Mouse (Mus musculus): ENCODE results near the gene Dgki.

Dgki gene

GRCm38 (mm10) chr6:37300492-37300891 is 508 bp upstream of the Dgki start:
- in situ Hi-C loops (cut with MboI; ENCODE audit: low pct_unique_long_range_greater_than_20kb in 1 of 2, low sequenced_read_pairs in 2 of 2, unreplicated experiment in 1 of 2), result no loop called here

DNA sequence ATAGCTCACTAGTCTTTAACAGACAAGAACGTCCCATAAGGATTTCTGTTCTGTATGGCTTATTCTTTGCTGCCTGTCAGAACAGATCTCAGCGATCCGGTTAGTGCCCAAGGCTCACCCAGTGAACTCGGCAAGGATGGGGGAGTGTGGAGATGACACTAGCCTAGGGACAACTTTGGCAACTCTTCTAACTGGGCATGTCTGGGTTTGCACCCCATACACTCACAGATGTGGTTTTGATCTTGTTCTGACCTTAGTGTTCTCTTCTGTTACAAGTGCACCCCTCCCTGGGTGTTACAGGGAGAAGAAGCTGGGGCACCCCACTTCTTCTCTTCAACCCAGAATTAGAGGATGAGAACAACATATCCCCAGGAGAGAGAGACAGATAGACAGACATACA is 1.0 kb downstream of the Dgki start:
- in situ Hi-C loops (cut with MboI; ENCODE audit: low pct_unique_long_range_greater_than_20kb in 1 of 2, low sequenced_read_pairs in 2 of 2, unreplicated experiment in 1 of 2), result no loop called here

- in situ Hi-C loops (cut with MboI; ENCODE audit: low pct_unique_long_range_greater_than_20kb in 1 of 2, low sequenced_read_pairs in 2 of 2, unreplicated experiment in 1 of 2), result no loop called here
Observed at GRCm38 (mm10) chr6:37297744-37298482, 2.1 kb downstream of the Dgki start.

- in situ Hi-C loops (cut with MboI; ENCODE audit: low pct_unique_long_range_greater_than_20kb in 1 of 2, low sequenced_read_pairs in 2 of 2, unreplicated experiment in 1 of 2), result no loop called here
Observed at GRCm38 (mm10) chr6:37292068-37292467, 7.9 kb downstream of the Dgki start.

DNA sequence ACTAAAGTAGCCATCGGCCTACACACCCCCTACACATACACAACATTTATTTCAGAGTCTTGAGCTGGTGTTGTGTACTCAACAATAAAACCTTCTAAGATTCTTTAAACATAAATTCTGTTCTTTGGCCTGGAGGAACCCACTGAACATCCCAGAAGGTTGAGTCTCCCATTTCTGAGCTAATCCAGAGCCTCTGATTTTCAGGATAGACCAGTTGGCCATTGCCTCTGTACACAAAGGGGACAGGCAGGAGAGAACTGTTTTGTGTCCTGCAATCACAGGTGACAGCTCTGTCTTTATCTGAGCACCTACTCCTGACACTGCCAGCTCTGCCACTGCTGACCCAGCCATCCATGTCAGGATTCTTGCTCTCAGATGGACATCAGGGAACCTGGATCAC is 8.8 kb downstream of the Dgki start:
- in situ Hi-C loops (cut with MboI; ENCODE audit: low pct_unique_long_range_greater_than_20kb in 1 of 2, low sequenced_read_pairs in 2 of 2, unreplicated experiment in 1 of 2), result no loop called here

- in situ Hi-C loops (cut with MboI; ENCODE audit: low pct_unique_long_range_greater_than_20kb in 1 of 2, low sequenced_read_pairs in 2 of 2, unreplicated experiment in 1 of 2), result no loop called here
Observed at GRCm38 (mm10) chr6:37290691-37291090, 9.3 kb downstream of the Dgki start.

GRCm38 (mm10) chr6:37286134-37286533 is 13.8 kb downstream of the Dgki start:
- in situ Hi-C loops (cut with MboI; ENCODE audit: low pct_unique_long_range_greater_than_20kb in 1 of 2, low sequenced_read_pairs in 2 of 2, unreplicated experiment in 1 of 2), result no loop called here

GRCm38 (mm10) chr6:37284879-37285278 is 15.1 kb downstream of the Dgki start:
- in situ Hi-C loops (cut with MboI; ENCODE audit: low pct_unique_long_range_greater_than_20kb in 1 of 2, low sequenced_read_pairs in 2 of 2, unreplicated experiment in 1 of 2), result no loop called here

DNA sequence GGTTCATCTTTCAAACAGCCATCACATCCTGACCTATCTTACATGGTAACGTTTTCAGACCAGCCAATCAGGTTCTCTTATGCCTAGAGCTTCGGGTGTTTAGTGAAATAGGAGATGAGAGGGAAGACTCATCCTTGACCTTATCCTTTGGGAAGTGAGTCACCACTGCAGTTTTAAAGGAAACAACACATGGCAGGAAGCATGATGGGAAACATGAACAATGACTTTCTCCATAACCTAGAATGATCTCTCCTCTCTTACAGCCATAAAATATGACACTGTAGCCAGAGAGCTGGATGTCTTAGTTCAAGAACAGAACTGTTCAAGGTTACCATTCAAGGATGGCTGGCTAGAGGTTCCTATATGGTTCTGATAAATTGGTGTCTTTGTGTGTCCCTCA is 16.6 kb downstream of the Dgki start:
- in situ Hi-C loops (cut with MboI; ENCODE audit: low pct_unique_long_range_greater_than_20kb in 1 of 2, low sequenced_read_pairs in 2 of 2, unreplicated experiment in 1 of 2), result no loop called here

DNA sequence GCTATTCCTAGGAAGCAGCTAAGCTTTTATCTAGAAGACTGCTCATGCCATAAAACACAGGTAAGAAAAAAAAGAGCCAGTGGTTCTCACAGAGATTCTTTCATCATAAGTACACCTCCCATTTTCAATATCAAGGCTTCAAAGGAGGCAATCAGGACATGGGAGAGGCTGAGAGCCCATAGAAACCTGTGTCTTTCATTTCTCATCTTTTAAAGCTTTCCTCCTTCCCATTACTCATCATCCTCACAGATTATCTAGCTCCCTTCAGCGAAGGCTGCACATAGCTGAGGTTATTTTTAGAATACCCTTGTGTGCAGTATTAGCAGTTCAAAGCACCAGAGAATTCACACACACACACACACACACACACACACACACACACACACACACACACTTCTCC is 17.3 kb downstream of the Dgki start:
- in situ Hi-C loops (cut with MboI; ENCODE audit: low pct_unique_long_range_greater_than_20kb in 1 of 2, low sequenced_read_pairs in 2 of 2, unreplicated experiment in 1 of 2), result no loop called here

- in situ Hi-C loops (cut with MboI; ENCODE audit: low pct_unique_long_range_greater_than_20kb in 1 of 2, low sequenced_read_pairs in 2 of 2, unreplicated experiment in 1 of 2), result no loop called here
Observed at GRCm38 (mm10) chr6:37276834-37277715, 22.9 kb downstream of the Dgki start.

- in situ Hi-C loops (cut with MboI; ENCODE audit: low pct_unique_long_range_greater_than_20kb in 1 of 2, low sequenced_read_pairs in 2 of 2, unreplicated experiment in 1 of 2), result no loop called here
Observed at GRCm38 (mm10) chr6:37276181-37276580, 23.8 kb downstream of the Dgki start.

DNA sequence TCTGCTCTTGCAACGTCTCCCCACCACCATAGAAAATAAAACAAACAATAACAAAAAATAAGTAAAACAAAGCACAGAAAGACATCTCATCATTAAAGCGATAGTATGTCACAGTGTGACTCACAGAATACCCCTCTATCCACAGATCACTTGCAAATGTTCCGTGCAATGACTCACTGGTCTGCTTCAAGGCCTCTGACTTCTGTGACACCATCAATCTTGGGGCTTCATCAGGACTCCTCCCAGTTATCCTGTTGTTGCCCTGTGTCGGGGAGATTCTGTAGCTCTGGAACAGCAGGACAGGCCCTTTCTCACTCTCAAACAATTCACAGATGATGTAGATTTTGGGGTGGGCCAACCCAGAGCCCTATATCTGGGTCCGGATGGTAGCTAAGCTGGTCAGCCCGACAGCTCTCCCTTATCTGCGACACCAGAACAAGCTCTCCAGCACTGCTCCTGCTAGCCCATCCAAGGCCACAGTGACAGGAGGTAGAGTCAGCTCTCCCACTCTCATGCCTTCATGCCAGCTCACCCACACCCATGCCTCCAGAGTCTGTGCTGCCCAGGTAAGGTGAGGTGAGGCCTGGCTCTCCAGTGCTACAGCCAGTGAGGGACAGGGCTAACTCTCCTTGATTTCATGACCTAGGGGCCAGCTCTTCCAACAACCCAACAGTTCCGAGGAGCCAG is 28.9 kb downstream of the Dgki start:
- in situ Hi-C loops (cut with MboI; ENCODE audit: low pct_unique_long_range_greater_than_20kb in 1 of 2, low sequenced_read_pairs in 2 of 2, unreplicated experiment in 1 of 2), result no loop called here

DNA sequence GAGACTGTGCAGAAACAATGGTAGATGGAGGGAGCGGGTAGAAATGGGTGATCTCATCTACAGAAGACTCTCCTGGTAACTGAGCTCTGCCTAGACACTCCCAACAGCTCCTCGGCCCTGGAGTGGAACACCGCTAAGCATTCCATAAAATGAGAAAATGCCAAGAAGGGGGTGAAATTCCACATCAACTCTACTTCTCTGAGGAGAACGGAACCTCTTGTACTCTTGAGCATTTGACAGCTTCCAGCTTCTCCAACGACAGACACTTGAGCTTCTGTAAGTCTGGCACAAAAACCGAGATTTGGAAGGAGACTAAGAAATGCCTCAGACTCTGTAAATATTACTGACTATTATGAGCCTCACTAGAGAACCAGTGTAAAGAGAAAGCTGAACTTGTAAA is 31.4 kb downstream of the Dgki start:
- in situ Hi-C loops (cut with MboI; ENCODE audit: low pct_unique_long_range_greater_than_20kb in 1 of 2, low sequenced_read_pairs in 2 of 2, unreplicated experiment in 1 of 2), result no loop called here

DNA sequence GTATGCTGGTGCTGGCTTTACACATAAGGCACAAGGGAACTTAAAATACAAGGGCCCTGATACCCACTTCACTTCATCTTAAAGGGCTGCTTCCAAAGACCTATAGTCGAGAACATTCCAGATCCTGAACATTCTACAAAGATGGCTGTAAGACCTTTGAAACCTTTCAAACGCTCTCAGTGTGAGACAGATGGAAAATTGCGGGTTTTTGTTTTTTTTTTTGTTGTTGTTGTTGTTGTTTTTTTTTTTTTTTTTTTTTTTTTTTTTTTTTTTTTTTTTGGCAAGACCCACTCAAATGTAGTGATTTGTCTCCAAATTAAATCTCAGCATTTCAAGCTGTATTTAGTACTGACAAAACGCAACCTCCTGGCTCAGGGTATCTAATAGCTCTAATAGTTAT is 32.0 kb downstream of the Dgki start:
- in situ Hi-C loops (cut with MboI; ENCODE audit: low pct_unique_long_range_greater_than_20kb in 1 of 2, low sequenced_read_pairs in 2 of 2, unreplicated experiment in 1 of 2), result no loop called here

DNA sequence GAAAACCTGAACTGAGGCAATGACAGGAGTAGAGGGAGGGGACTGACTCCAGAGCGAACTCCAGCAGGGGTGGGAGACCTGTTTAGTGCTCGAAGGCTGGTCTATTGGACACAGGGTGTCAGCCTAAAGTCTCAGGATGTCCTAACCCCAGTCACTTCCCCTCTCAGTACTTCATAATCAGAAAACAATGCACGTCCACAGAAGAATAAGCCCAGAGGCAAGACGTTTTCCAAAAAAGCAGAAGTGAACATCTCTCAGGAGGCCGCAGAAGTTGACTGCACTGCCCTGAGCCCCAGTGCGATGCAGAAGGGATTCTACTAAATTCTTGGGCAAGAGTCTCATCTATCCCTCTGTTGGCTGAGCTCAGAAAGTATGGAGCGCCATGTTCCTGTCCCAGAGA is 37.5 kb downstream of the Dgki start:
- in situ Hi-C loops (cut with MboI; ENCODE audit: low pct_unique_long_range_greater_than_20kb in 1 of 2, low sequenced_read_pairs in 2 of 2, unreplicated experiment in 1 of 2), result no loop called here

- in situ Hi-C loops (cut with MboI; ENCODE audit: low pct_unique_long_range_greater_than_20kb in 1 of 2, low sequenced_read_pairs in 2 of 2, unreplicated experiment in 1 of 2), result no loop called here
Observed at GRCm38 (mm10) chr6:37261236-37261852, 38.6 kb downstream of the Dgki start.

- in situ Hi-C loops (cut with MboI; ENCODE audit: low pct_unique_long_range_greater_than_20kb in 1 of 2, low sequenced_read_pairs in 2 of 2, unreplicated experiment in 1 of 2), result no loop called here
Observed at GRCm38 (mm10) chr6:37258662-37259061, 41.3 kb downstream of the Dgki start.

DNA sequence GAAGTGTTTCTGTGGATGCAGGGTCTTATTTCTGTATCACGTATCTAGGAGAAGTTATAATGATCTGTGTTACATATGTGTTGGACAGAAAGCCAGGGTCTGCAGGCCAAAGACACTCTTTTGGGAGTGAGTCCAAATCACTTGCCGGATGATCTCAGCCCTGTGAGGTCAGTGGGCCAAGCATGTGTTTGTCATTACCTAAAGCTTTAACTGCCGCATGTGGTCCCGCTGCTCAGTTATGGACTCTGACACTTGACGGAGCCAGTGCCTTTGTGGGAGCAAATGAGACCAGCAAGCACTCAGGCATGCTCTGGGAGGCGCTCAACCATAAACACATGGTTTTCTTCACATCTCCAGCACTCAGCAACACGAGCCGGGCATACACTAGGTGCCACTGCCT is 45.8 kb downstream of the Dgki start:
- in situ Hi-C loops (cut with MboI; ENCODE audit: low pct_unique_long_range_greater_than_20kb in 1 of 2, low sequenced_read_pairs in 2 of 2, unreplicated experiment in 1 of 2), result no loop called here
